Mouse (Mus musculus) embryonic facial prominence, embryonic 11.5 days (tissue): Measurements from ENCODE around the gene Iqcj. TPM values are rescaled to one million over a fixed set of nuclear protein-coding genes. Genes with fewer than 3 reads are reported as not detected.
A peak's percentile ranks its signal among the peaks of the same experiment; 100 is the strongest.

ENCODE experiments used
- ATAC-seq: fragments of 200-750 bp; cut with Nextera tagmentation; replicated peaks from 2 replicates; pipeline ENCODE4 v1.8.0; 2017; ENCODE audit warnings: low read depth; ENCODE audit not compliant: insufficient number of reproducible peaks, low FRiP score, low TSS enrichment
- DNase-seq: peaks from one replicate; pipeline ENCODE4 v3.0.0-alpha.2; 2015; ENCODE audit warnings: low spot score
- H3K27ac ChIP-seq: fragments of 300-500 bp; sonication (generic); replicated peaks from 2 replicates; pipeline ENCODE4 v1.5.1; 2014; ENCODE audit warnings: mild to moderate bottlenecking, low read depth, low read length, control low read depth
- H3K27me3 ChIP-seq: fragments of 300-500 bp; sonication (generic); 2 replicates; pipeline ENCODE4 v1.6.1; 2014; ENCODE audit warnings: mild to moderate bottlenecking, low read length, moderate library complexity, mixed read lengths; ENCODE audit not compliant: control insufficient read depth, insufficient read depth
- H3K36me3 ChIP-seq: fragments of 300-500 bp; sonication (generic); replicated peaks from 2 replicates; pipeline ENCODE4 v1.6.1; 2014; ENCODE audit warnings: low read depth, mild to moderate bottlenecking, low read length, moderate library complexity, mixed read lengths; ENCODE audit not compliant: control insufficient read depth, insufficient read depth
- H3K4me1 ChIP-seq: fragments of 300-500 bp; sonication (generic); 2 replicates; pipeline ENCODE4 v1.6.1; 2014; ENCODE audit warnings: low read length, mixed read lengths; ENCODE audit not compliant: control insufficient read depth, insufficient read depth
- H3K4me2 ChIP-seq: fragments of 300-500 bp; sonication (generic); 2 replicates; pipeline ENCODE4 v1.6.1; 2014; ENCODE audit warnings: low read depth, mild to moderate bottlenecking, control low read depth, low read length, moderate library complexity
- H3K4me3 ChIP-seq: fragments of 300-500 bp; sonication (generic); 2 replicates; pipeline ENCODE4 v1.5.1; 2014; ENCODE audit warnings: low read depth, low read length, control low read depth
- H3K9ac ChIP-seq: fragments of 300-500 bp; sonication (generic); replicated peaks from 2 replicates; pipeline ENCODE4 v1.6.1; 2014; ENCODE audit warnings: mild to moderate bottlenecking, control low read depth, low read length
- H3K9me3 ChIP-seq: fragments of 300-500 bp; sonication (generic); replicated peaks from 2 replicates; pipeline ENCODE4 v1.6.1; 2016; ENCODE audit warnings: mild to moderate bottlenecking, low read length, inconsistent platforms, mixed read lengths; ENCODE audit not compliant: control insufficient read depth
- WGBS: fragments of 180-500 bp; shearing (Covaris S2); extraction: QIAGEN DNeasy Blood & Tissue Kit; methylation state at CpG from one replicate; pipeline ENCODE4 v1.1.7; 2014; 5-methylcytosine and 5-hydroxymethylcytosine counted together
- polyA plus RNA-seq: library from polyadenylated mRNA; unstranded; fragments of >200 nt; fragmentation: Nextera tagmentation; extraction: Ambion mirVana; gene quantifications from 2 replicates; pipeline ENCODE4 v1.2.1, GENCODE M21; 2014

Iqcj gene
- polyA plus RNA-seq: not detected in 2 replicates

GRCm38 (mm10) chr3:67892026-67892705 lies at the start of gene Iqcj, which contains the start of gene Iqschfp:
Gene Iqcj (plus strand): TSS chr3:67892220.
Gene Iqschfp (plus strand): TSS chr3:67892232.
- 75% methylated on average over 15 of the region's 15 CpGs for WGBS
- no peak within 1 kb of the TSS for H3K9ac ChIP-seq
- H3K36me3 ChIP-seq: no peaks in the 10 kb centered on the region
- no peak within 1 kb of the TSS for H3K4me2 ChIP-seq
- no peak for DNase-seq
- no peaks in the 10 kb centered on the region for H3K4me1 ChIP-seq
- no peak for ATAC-seq
- no peaks in the 10 kb centered on the region for H3K27me3 ChIP-seq
- no peak within 1 kb of the TSS for H3K27ac ChIP-seq
- H3K4me3 ChIP-seq: no peak within 1 kb of the TSS
- H3K9me3 ChIP-seq: no peaks in the 10 kb centered on the region

GRCm38 (mm10) chr3:67852397-67852796 lies 39.6 kb upstream of the Iqcj start:
- 88% methylated on average over 5 of the region's 5 CpGs for WGBS
- no peaks in the 10 kb centered on the region for H3K4me1 ChIP-seq
- H3K9ac ChIP-seq: no peak overlapping the region
- no peak for ATAC-seq
- H3K27ac ChIP-seq: no peak overlapping the region
- DNase-seq: no peak
- no peaks in the 10 kb centered on the region for H3K9me3 ChIP-seq
- no peaks in the 10 kb centered on the region for H3K27me3 ChIP-seq
- no peak overlapping the region for H3K4me3 ChIP-seq
- no peak overlapping the region for H3K4me2 ChIP-seq
- no peaks in the 10 kb centered on the region for H3K36me3 ChIP-seq

GRCm38 (mm10) chr3:67861524-67861923 lies 30.5 kb upstream of the Iqcj start:
- DNase-seq (no peak), ATAC-seq (no peak)
- H3K36me3 ChIP-seq: no peaks in the 10 kb centered on the region
- H3K4me3 ChIP-seq: no peak overlapping the region
- no peaks in the 10 kb centered on the region for H3K27me3 ChIP-seq
- H3K9ac ChIP-seq: no peak overlapping the region
- no peaks in the 10 kb centered on the region for H3K9me3 ChIP-seq
- no peak overlapping the region for H3K4me2 ChIP-seq
- no peak overlapping the region for H3K27ac ChIP-seq
- WGBS: 82% methylated on average over 3 of the region's 3 CpGs
- no peaks in the 10 kb centered on the region for H3K4me1 ChIP-seq

- no peaks in the 10 kb centered on the region for H3K36me3 ChIP-seq
- no peaks in the 10 kb centered on the region for H3K9me3 ChIP-seq
- no peaks in the 10 kb centered on the region for H3K4me1 ChIP-seq
- no peak overlapping the region for H3K4me2 ChIP-seq
- no peaks in the 10 kb centered on the region for H3K27me3 ChIP-seq
- H3K4me3 ChIP-seq: no peak overlapping the region
- ATAC-seq (no peak), DNase-seq (peak; percentile 36)
- no peak overlapping the region for H3K9ac ChIP-seq
- H3K27ac ChIP-seq: no peak overlapping the region
- WGBS: 50% methylated on average over 13 of the region's 13 CpGs
These were observed 24.5 kb upstream of the Iqcj start for GRCm38 (mm10) chr3:67867420-67868065.

- H3K4me2 ChIP-seq: no peak overlapping the region
- no peak overlapping the region for H3K27ac ChIP-seq
- ATAC-seq: no peak
- no peaks in the 10 kb centered on the region for H3K27me3 ChIP-seq
- no peak overlapping the region for H3K4me3 ChIP-seq
- H3K36me3 ChIP-seq: no peaks in the 10 kb centered on the region
- no peaks in the 10 kb centered on the region for H3K4me1 ChIP-seq
- no peak overlapping the region for H3K9ac ChIP-seq
- DNase-seq: no peak
- H3K9me3 ChIP-seq: no peaks in the 10 kb centered on the region
- WGBS: 86% methylated on average over 1 of the region's 1 CpGs
These were observed 22.6 kb upstream of the Iqcj start for GRCm38 (mm10) chr3:67869424-67869823.

- ATAC-seq: no peak
- Histone ChIP-seq H3K36me3 (no peaks in the 10 kb centered on the region), H3K9ac (no peak overlapping the region), H3K4me3 (no peak overlapping the region), H3K27me3 (no peaks in the 10 kb centered on the region), H3K4me2 (no peak overlapping the region), H3K9me3 (no peaks in the 10 kb centered on the region), H3K27ac (no peak overlapping the region), H3K4me1 (no peaks in the 10 kb centered on the region)
- WGBS: 68% methylated on average over 4 of the region's 4 CpGs
- DNase-seq: no peak
These were observed 14.8 kb upstream of the Iqcj start for GRCm38 (mm10) chr3:67877253-67877652.

GRCm38 (mm10) chr3:67884335-67884734 lies 7.7 kb upstream of the Iqcj start:
- Histone ChIP-seq H3K4me3 (no peak overlapping the region), H3K9ac (no peak overlapping the region), H3K36me3 (no peaks in the 10 kb centered on the region), H3K4me2 (no peak overlapping the region), H3K27ac (no peak overlapping the region), H3K9me3 (no peaks in the 10 kb centered on the region), H3K27me3 (no peaks in the 10 kb centered on the region), H3K4me1 (no peaks in the 10 kb centered on the region)
- ATAC-seq: no peak
- DNase-seq: no peak
- 68% methylated on average over 3 of the region's 3 CpGs for WGBS

GRCm38 (mm10) chr3:67886176-67886575 lies 5.8 kb upstream of the Iqcj start:
- ATAC-seq: no peak
- H3K4me1 ChIP-seq: no peaks in the 10 kb centered on the region
- WGBS: 96% methylated on average over 1 of the region's 1 CpGs
- no peak overlapping the region for H3K27ac ChIP-seq
- no peak overlapping the region for H3K4me2 ChIP-seq
- DNase-seq: no peak
- no peaks in the 10 kb centered on the region for H3K36me3 ChIP-seq
- no peaks in the 10 kb centered on the region for H3K9me3 ChIP-seq
- H3K4me3 ChIP-seq: no peak overlapping the region
- H3K9ac ChIP-seq: no peak overlapping the region
- H3K27me3 ChIP-seq: no peaks in the 10 kb centered on the region
